Mouse (Mus musculus): ENCODE measurements around the gene Tmem131. TPM values are rescaled to one million over a fixed set of nuclear protein-coding genes. Genes with fewer than 3 reads are reported as not detected.
A peak's percentile ranks its signal among the peaks of the same experiment; 100 is the strongest.

The Tmem131 gene
- polyA plus RNA-seq, 1 experiment from 2014 or later: 31.3 TPM

- Histone ChIP-seq H3K4me3 (ENCODE audit: low read depth, low read length) (no peak overlapping the region), H3K9ac (replicated peaks; ENCODE audit: low read depth, low read length) (no peak overlapping the region), H3K27me3 (ENCODE audit: control insufficient read depth, insufficient read depth, low read length) (no peaks in the 10 kb centered on the region), H3K4me1 (ENCODE audit: control insufficient read depth, insufficient read depth, low read length) (peaks cover 24% of the 10 kb centered on the region), H3K27ac (ENCODE audit: low read length) (no peak overlapping the region), H3K9me3 (ENCODE audit: control insufficient read depth, low read depth, low read length) (no peaks in the 10 kb centered on the region), H3K36me3 (ENCODE audit: control insufficient read depth, insufficient read depth, low read length) (no peaks in the 10 kb centered on the region), H3K4me2 (replicated peaks; ENCODE audit: low read depth, low read length) (no peak overlapping the region)
- ATAC-seq (ENCODE audit: insufficient number of reproducible peaks, insufficient read depth, low FRiP score, low read depth): no peak
- WGBS: 53% methylated on average over 5 of the region's 5 CpGs
Observed at GRCm38 (mm10) chr1:36925781-36926180, 17.7 kb downstream of the Tmem131 start.

- Histone ChIP-seq H3K36me3 (ENCODE audit: control insufficient read depth, insufficient read depth, low read length) (no peaks in the 10 kb centered on the region), H3K4me2 (replicated peaks; ENCODE audit: low read depth, low read length) (no peak overlapping the region), H3K9me3 (ENCODE audit: control insufficient read depth, low read depth, low read length) (no peaks in the 10 kb centered on the region), H3K4me3 (ENCODE audit: low read depth, low read length) (no peak overlapping the region), H3K4me1 (ENCODE audit: control insufficient read depth, insufficient read depth, low read length) (peaks cover 33% of the 10 kb centered on the region), H3K27ac (ENCODE audit: low read length) (no peak overlapping the region), H3K9ac (replicated peaks; ENCODE audit: low read depth, low read length) (no peak overlapping the region), H3K27me3 (ENCODE audit: control insufficient read depth, insufficient read depth, low read length) (no peaks in the 10 kb centered on the region)
- ATAC-seq (ENCODE audit: insufficient number of reproducible peaks, insufficient read depth, low FRiP score, low read depth): no peak
- WGBS: 73% methylated on average over 2 of the region's 2 CpGs
Observed at GRCm38 (mm10) chr1:36924853-36925252, 18.6 kb downstream of the Tmem131 start.

- no peak for ATAC-seq (ENCODE audit: insufficient number of reproducible peaks, insufficient read depth, low FRiP score, low read depth)
- no peaks in the 10 kb centered on the region for H3K27me3 ChIP-seq (ENCODE audit: control insufficient read depth, insufficient read depth, low read length)
- no peak overlapping the region for H3K4me2 ChIP-seq (replicated peaks; ENCODE audit: low read depth, low read length)
- H3K27ac ChIP-seq (ENCODE audit: low read length): no peak overlapping the region
- no peaks in the 10 kb centered on the region for H3K9me3 ChIP-seq (ENCODE audit: control insufficient read depth, low read depth, low read length)
- H3K9ac ChIP-seq (replicated peaks; ENCODE audit: low read depth, low read length): no peak overlapping the region
- H3K4me1 ChIP-seq (ENCODE audit: control insufficient read depth, insufficient read depth, low read length): peaks cover 37% of the 10 kb centered on the region
- no peak overlapping the region for H3K4me3 ChIP-seq (ENCODE audit: low read depth, low read length)
- H3K36me3 ChIP-seq (ENCODE audit: control insufficient read depth, insufficient read depth, low read length): no peaks in the 10 kb centered on the region
Observed at GRCm38 (mm10) chr1:36923911-36924310, 19.6 kb downstream of the Tmem131 start.

GRCm38 (mm10) chr1:36922623-36923421 lies 20.6 kb downstream of the Tmem131 start:
- Histone ChIP-seq H3K36me3 (ENCODE audit: control insufficient read depth, insufficient read depth, low read length) (no peaks in the 10 kb centered on the region), H3K27ac (ENCODE audit: low read length) (no peak overlapping the region; the same call in 1 of the 2 replicates), H3K9me3 (ENCODE audit: control insufficient read depth, low read depth, low read length) (no peaks in the 10 kb centered on the region), H3K4me3 (ENCODE audit: low read depth, low read length) (no peak overlapping the region), H3K27me3 (ENCODE audit: control insufficient read depth, insufficient read depth, low read length) (no peaks in the 10 kb centered on the region), H3K4me2 (replicated peaks; ENCODE audit: low read depth, low read length) (no peak overlapping the region), H3K4me1 (ENCODE audit: control insufficient read depth, insufficient read depth, low read length) (peaks cover 40% of the 10 kb centered on the region), H3K9ac (replicated peaks; ENCODE audit: low read depth, low read length) (no peak overlapping the region)
- 87% methylated on average over 4 of the region's 4 CpGs for WGBS
- no peak for ATAC-seq (ENCODE audit: insufficient number of reproducible peaks, insufficient read depth, low FRiP score, low read depth)

- no peak overlapping the region for H3K27ac ChIP-seq (ENCODE audit: low read length)
- no peaks in the 10 kb centered on the region for H3K36me3 ChIP-seq (ENCODE audit: control insufficient read depth, insufficient read depth, low read length)
- WGBS: 31% methylated on average over 15 of the region's 15 CpGs
Observed at GRCm38 (mm10) chr1:36921614-36922393, 21.7 kb downstream of the Tmem131 start.

GRCm38 (mm10) chr1:36920726-36921125 lies 22.7 kb downstream of the Tmem131 start:
- H3K9ac ChIP-seq (replicated peaks; ENCODE audit: low read depth, low read length): no peak overlapping the region
- no peak overlapping the region for H3K4me3 ChIP-seq (ENCODE audit: low read depth, low read length)
- H3K27ac ChIP-seq (ENCODE audit: low read length): peak overlapping the region; percentile 55; the same call in 1 of the 2 replicates
- 47% methylated on average over 4 of the region's 4 CpGs for WGBS
- H3K9me3 ChIP-seq (ENCODE audit: control insufficient read depth, low read depth, low read length): no peaks in the 10 kb centered on the region
- ATAC-seq (ENCODE audit: insufficient number of reproducible peaks, insufficient read depth, low FRiP score, low read depth): no peak
- no peaks in the 10 kb centered on the region for H3K36me3 ChIP-seq (ENCODE audit: control insufficient read depth, insufficient read depth, low read length)
- H3K4me2 ChIP-seq (replicated peaks; ENCODE audit: low read depth, low read length): no peak overlapping the region
- peaks cover 40% of the 10 kb centered on the region for H3K4me1 ChIP-seq (ENCODE audit: control insufficient read depth, insufficient read depth, low read length)
- H3K27me3 ChIP-seq (ENCODE audit: control insufficient read depth, insufficient read depth, low read length): no peaks in the 10 kb centered on the region

More at GRCm38 (mm10) chr1:36921614-36922393, 21.7 kb downstream of the Tmem131 start:
- Histone ChIP-seq H3K9me3 (ENCODE audit: control insufficient read depth, low read depth, low read length) (no peaks in the 10 kb centered on the region), H3K4me2 (replicated peaks; ENCODE audit: low read depth, low read length) (no peak overlapping the region), H3K9ac (replicated peaks; ENCODE audit: low read depth, low read length) (no peak overlapping the region), H3K27me3 (ENCODE audit: control insufficient read depth, insufficient read depth, low read length) (no peaks in the 10 kb centered on the region), H3K4me3 (ENCODE audit: low read depth, low read length) (no peak overlapping the region), H3K4me1 (ENCODE audit: control insufficient read depth, insufficient read depth, low read length) (peaks cover 40% of the 10 kb centered on the region)
- ATAC-seq (ENCODE audit: insufficient number of reproducible peaks, insufficient read depth, low FRiP score, low read depth): no peak

GRCm38 (mm10) chr1:36920154-36920716 lies 23.2 kb downstream of the Tmem131 start:
- no peaks in the 10 kb centered on the region for H3K9me3 ChIP-seq (ENCODE audit: control insufficient read depth, low read depth, low read length)
- H3K4me2 ChIP-seq (replicated peaks; ENCODE audit: low read depth, low read length): no peak overlapping the region
- no peaks in the 10 kb centered on the region for H3K36me3 ChIP-seq (ENCODE audit: control insufficient read depth, insufficient read depth, low read length)
- H3K27ac ChIP-seq (ENCODE audit: low read length): peak overlapping the region; percentile 56; the same call in 1 of the 2 replicates
- peaks cover 40% of the 10 kb centered on the region for H3K4me1 ChIP-seq (ENCODE audit: control insufficient read depth, insufficient read depth, low read length)
- no peaks in the 10 kb centered on the region for H3K27me3 ChIP-seq (ENCODE audit: control insufficient read depth, insufficient read depth, low read length)
- WGBS: 13% methylated on average over 3 of the region's 3 CpGs
- peak; percentile 85 for ATAC-seq (ENCODE audit: insufficient number of reproducible peaks, insufficient read depth, low FRiP score, low read depth)
- H3K9ac ChIP-seq (replicated peaks; ENCODE audit: low read depth, low read length): no peak overlapping the region
- no peak overlapping the region for H3K4me3 ChIP-seq (ENCODE audit: low read depth, low read length)

GRCm38 (mm10) chr1:36919728-36920127 lies 23.7 kb downstream of the Tmem131 start:
- peak; percentile 79; the same call in 1 of the 2 replicates for ATAC-seq (ENCODE audit: insufficient number of reproducible peaks, insufficient read depth, low FRiP score, low read depth)
- Histone ChIP-seq H3K9ac (replicated peaks; ENCODE audit: low read depth, low read length) (no peak overlapping the region), H3K36me3 (ENCODE audit: control insufficient read depth, insufficient read depth, low read length) (no peaks in the 10 kb centered on the region), H3K4me2 (replicated peaks; ENCODE audit: low read depth, low read length) (no peak overlapping the region), H3K27ac (ENCODE audit: low read length) (peak overlapping the region; percentile 56; the same call in 1 of the 2 replicates), H3K9me3 (ENCODE audit: control insufficient read depth, low read depth, low read length) (no peaks in the 10 kb centered on the region), H3K4me3 (ENCODE audit: low read depth, low read length) (no peak overlapping the region), H3K27me3 (ENCODE audit: control insufficient read depth, insufficient read depth, low read length) (no peaks in the 10 kb centered on the region), H3K4me1 (ENCODE audit: control insufficient read depth, insufficient read depth, low read length) (peaks cover 41% of the 10 kb centered on the region)
- 30% methylated on average over 1 of the region's 1 CpGs for WGBS
